Mouse (Mus musculus) bone marrow, adult 2 months (tissue): ENCODE results near the gene Wfs1. TPM values are rescaled to one million over a fixed set of nuclear protein-coding genes. Genes with fewer than 3 reads are reported as not detected.

ENCODE experiments used
- H3K27ac ChIP-seq: fragments of 200-500 bp; 2 replicates; pipeline ENCODE4 v1.5.1; 2012; ENCODE audit warnings: low read depth, mild to moderate bottlenecking, control low read depth, inconsistent platforms, low read length; ENCODE audit not compliant: control insufficient read depth, poor library complexity, insufficient read depth
- H3K4me1 ChIP-seq: fragments of 200-500 bp; 2 replicates; pipeline ENCODE4 v1.6.1; 2011; ENCODE audit warnings: low read length; ENCODE audit not compliant: control insufficient read depth, insufficient read depth
- H3K4me3 ChIP-seq: fragments of 200-500 bp; replicated peaks from 2 replicates; pipeline ENCODE3; 2011; ENCODE audit warnings: mild to moderate bottlenecking, low read depth, low read length, control low read depth; ENCODE audit not compliant: control insufficient read depth
- CTCF ChIP-seq: fragments of 200-500 bp; IDR thresholded peaks from 2 replicates; pipeline ENCODE4 v1.5.1; 2011; ENCODE audit warnings: low read length, control low read depth; ENCODE audit not compliant: control insufficient read depth, insufficient read depth
- POLR2A ChIP-seq: fragments of 200-500 bp; IDR thresholded peaks from 2 replicates; pipeline ENCODE4 v1.6.1; 2011; ENCODE audit warnings: low read depth, mild to moderate bottlenecking, control low read depth, low read length, borderline replicate concordance; ENCODE audit not compliant: control insufficient read depth
- WGBS: fragments of 180-500 bp; shearing (Covaris S2); methylation state at CpG from one replicate; pipeline ENCODE4 v1.1.7; 2018; 5-methylcytosine and 5-hydroxymethylcytosine counted together
- polyA plus RNA-seq: library from polyadenylated mRNA; stranded (reverse); fragments of >200 nt; gene quantifications from 2 replicates; pipeline ENCODE4 v1.2.4, GENCODE M21; 2011; ENCODE audit warnings: low replicate concordance; ENCODE audit not compliant: missing spikeins, insufficient read depth, insufficient read length

Gene Wfs1
- polyA plus RNA-seq, 1 experiment: 3.7 TPM

- Histone ChIP-seq H3K4me1 (no peaks in the 10 kb centered on the region), H3K27ac (no peak overlapping the region), H3K4me3 (no peak overlapping the region)
- TF ChIP-seq POLR2A: no peak
- TF ChIP-seq CTCF: no peak
- WGBS: 69% methylated on average over 7 of the region's 7 CpGs
Measured at GRCm38 (mm10) chr5:36918016-36918415, 71.0 kb downstream of the Wfs1 start.

DNA sequence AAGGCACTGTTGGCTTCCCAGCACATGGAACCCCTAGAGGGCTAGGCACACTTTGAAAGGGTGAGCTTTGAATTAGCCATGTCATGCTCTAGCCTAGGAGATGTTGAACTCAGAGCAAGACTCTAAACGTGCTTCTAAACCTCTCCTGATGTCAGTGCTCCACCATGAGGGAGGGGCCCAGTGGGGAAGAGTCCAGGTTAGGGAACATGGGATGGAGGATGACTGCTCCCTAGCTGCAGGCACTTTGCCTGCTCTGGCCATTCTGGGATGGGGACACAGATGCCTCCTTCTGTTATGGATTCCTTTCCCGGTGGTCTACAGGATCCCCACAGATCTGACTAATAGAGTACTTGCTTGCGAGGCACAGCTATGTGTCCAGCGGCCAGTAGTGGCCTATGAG is 71.8 kb downstream of the Wfs1 start:
- WGBS: 78% methylated on average over 4 of the region's 4 CpGs

DNA sequence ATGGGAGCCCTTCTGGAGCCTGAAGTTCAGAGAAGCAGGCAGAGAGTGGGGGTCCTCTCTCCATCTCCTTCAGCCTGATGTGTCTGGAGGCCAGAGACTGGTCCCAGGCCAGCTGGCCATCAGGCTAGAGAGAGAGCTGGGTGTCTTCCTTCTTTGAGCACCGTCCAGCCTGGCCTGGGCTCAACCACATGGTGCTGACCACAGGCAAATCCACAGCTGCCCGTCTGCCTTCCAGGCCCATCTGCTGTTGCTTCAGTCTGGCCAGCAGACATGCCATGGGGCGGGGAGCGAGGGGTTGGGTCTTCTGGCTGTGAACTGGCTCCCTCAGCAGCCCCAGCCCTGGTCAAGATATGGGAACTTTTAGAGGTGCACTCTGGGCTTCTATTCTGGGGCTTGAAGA is 72.4 kb downstream of the Wfs1 start:
- H3K27ac ChIP-seq: no peak overlapping the region
- H3K4me1 ChIP-seq: no peaks in the 10 kb centered on the region
- WGBS: 74% methylated on average over 4 of the region's 4 CpGs
- H3K4me3 ChIP-seq: no peak overlapping the region
- TF ChIP-seq CTCF: no peak
- no peak for TF ChIP-seq POLR2A

More for the DNA sequence above, 71.8 kb downstream of the Wfs1 start:
- Histone ChIP-seq H3K27ac (no peak overlapping the region), H3K4me1 (no peaks in the 10 kb centered on the region), H3K4me3 (no peak overlapping the region)
- TF ChIP-seq POLR2A: no peak
- no peak for TF ChIP-seq CTCF

Other genes starting within 250 kb of the Wfs1 start
- gene Bloc1s4, start 240.6 kb downstream of the Wfs1 start, polyA plus RNA-seq: 13.6 and 14.4 TPM in 2 replicates
- 122 and 153 TPM in 2 replicates for gene Mrfap1, start 192.4 kb downstream of the Wfs1 start, polyA plus RNA-seq
- gene Man2b2, start 158.6 kb downstream of the Wfs1 start, polyA plus RNA-seq: 7.0 and 16.5 TPM in 2 replicates
- gene Ppp2r2c, start 120.7 kb downstream of the Wfs1 start, polyA plus RNA-seq: 0.60 TPM in 1 of 2 replicates, not detected in the other
- 0.85 and 0.88 TPM in 2 replicates for gene Gm1043, start 96.2 kb upstream of the Wfs1 start, polyA plus RNA-seq